Mouse (Mus musculus): Measurements from ENCODE around the gene Klf11.
"Not testable (repeated sequence)": the region's sequence is repeated elsewhere in the genome, so short reads cannot be mapped to it uniquely, and the experiment has no call there.

Klf11 gene

GRCm38 (mm10) chr12:24654065-24654862 lies 3.2 kb downstream of the Klf11 start:
- no peak for ATAC-seq (ENCODE audit: low TSS enrichment)

GRCm38 (mm10) chr12:24656436-24656835 lies 5.4 kb downstream of the Klf11 start:
- ATAC-seq (ENCODE audit: low TSS enrichment), result no peak

- no peak for ATAC-seq (ENCODE audit: low TSS enrichment)
Observed at GRCm38 (mm10) chr12:24658998-24659397, 7.9 kb downstream of the Klf11 start.

GRCm38 (mm10) chr12:24659923-24660322 lies 8.8 kb downstream of the Klf11 start:
- ATAC-seq (ENCODE audit: low TSS enrichment), result no peak

DNA sequence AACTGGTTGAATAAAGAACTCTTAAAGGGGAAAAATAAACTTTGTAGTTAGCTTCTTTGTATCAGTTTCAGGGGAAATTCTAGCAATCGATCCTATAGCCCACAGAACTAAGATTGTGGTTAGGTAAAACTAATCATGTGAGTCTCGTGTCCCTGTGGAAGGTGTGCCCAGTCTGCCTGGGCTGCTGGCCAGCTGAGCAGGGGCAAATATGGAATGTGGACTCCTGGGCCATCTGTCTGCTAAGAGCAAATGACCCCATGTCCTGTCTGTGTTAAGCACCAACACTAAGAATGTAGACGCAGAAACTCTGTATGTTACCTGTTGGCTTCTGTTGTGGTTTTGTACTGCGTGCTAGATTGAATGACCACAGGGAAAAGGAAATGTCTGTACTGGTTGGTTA lies 10.0 kb downstream of the Klf11 start:
- no peak for ATAC-seq (ENCODE audit: low TSS enrichment)

DNA sequence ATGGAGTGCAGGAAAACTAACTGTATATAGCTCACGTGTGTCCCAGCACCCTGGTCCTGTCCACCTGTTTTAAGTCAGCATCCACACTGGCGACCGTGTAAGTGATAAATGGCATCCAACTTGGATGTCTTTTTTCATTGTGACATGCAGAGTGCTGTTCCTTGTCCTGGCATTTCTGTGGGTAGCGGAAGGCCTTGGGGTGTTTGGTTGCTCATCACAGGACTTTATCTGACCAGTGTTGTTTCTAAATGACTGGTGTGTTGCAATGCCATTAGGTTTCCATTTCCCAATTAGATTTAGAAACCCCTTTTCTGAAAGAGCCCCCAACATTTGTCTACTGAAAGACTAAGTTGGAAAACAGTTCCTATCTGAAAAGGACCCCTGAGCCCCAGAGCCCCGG lies 11.1 kb downstream of the Klf11 start:
- no peak for ATAC-seq (ENCODE audit: low TSS enrichment)

GRCm38 (mm10) chr12:24680096-24680491 lies 29.0 kb downstream of the Klf11 start:
- peak; percentile 30; the same call in 1 of the 2 replicates for ATAC-seq (ENCODE audit: low TSS enrichment)

DNA sequence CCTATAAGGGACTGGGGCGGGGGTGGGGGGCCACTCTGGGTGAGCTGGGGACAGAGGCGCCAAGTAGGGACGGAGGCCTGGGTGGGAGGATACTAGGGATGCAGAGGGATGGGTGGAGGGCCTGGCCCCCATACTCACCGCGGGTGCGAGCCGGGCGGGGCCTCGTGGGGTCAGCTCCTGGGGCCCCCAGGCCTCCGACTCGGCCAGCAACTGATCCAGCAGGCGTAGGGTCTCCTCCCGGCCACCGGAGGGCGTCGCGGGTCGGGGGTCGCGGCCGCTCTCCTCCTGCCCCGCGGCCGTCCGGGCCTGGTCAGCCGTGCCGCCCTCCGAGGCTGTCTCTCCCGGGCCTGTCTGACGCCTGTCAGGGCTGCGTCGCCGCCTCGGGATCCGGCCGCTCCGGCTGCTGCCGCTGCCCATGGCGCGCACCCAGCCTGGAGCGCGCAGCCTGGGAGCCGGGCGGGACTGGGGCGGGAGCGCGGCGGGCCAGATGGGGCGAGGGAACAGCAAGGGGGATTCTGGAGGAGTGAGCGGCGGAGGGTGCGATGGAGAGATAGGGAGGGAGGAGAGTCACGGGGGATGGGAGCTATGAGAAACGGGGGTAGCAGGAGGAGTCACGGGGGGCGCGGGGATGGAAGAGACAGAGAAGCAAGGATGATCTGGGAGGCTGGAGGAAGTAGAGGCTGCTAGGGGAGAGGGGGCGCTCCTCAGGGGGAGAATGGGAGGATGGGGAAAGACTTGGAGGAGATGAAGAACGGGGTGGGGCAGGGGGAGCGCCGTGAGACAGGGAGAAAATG lies 29.6 kb downstream of the Klf11 start:
- peak; percentile 50 for ATAC-seq (ENCODE audit: low TSS enrichment)

DNA sequence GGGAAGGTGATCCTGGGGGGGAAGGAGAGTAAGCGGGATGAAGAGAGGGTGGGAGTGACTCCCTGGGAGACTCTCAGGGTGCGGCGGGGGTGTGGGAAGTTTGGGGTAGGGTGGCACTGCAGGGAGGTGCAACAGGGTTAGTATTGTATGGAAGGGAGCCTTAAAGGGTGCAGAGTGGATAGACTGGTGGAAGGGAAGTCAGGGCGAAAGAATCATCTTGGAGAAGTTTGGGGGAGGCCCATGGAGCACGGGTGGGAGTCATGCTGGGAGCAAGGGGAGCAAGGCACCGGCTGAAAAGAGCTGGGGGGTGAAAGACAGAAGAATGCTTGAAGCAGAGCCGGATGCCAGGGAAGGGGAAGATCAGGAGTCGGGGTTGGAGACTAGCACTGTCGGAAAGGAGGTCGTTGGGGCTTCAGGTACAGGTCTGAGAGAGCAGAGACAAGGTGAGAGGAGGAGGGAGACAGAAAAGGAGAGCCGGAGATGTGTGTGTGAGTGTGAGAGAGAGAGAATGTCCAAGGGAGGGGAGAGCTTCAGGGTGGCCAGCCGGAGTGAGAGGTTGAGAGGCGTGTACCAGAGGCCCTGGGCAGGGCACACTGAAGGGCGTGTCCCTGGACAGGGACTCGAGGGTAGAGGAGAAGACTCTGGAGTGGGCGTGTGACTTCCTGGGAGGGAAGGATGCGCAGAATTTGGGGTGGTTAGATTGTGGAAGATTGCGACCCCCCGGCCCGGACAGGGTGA lies 30.4 kb downstream of the Klf11 start, which contains the start of gene Cys1:
TSS of gene Cys1 (minus strand) at position 528 of the 738 bp plus-strand sequence.
- ATAC-seq (ENCODE audit: low TSS enrichment), result no peak

DNA sequence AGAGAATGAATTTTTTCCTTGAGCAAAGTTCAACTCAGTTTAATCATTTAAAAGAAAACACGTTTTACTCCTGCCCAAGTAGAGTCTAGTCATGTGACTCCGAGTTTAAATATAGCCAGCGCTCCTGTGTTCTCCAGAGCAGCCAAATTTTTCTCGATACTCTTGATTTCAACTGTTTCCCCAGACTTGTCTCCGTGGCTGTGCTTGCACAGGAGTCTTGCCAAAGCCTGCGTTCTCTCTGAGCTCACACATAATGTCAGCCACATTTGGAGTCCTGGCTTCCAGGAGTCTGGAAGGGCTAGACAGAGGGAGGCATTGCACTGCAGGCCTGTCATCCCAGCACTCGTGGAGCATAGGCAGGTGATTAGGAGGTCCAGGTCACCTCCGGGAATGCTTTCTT lies 31.5 kb downstream of the Klf11 start:
- ATAC-seq (ENCODE audit: low TSS enrichment), result peak; percentile 33

- ATAC-seq (ENCODE audit: low TSS enrichment), result no peak
Observed at GRCm38 (mm10) chr12:24683461-24683860, 32.4 kb downstream of the Klf11 start.

DNA sequence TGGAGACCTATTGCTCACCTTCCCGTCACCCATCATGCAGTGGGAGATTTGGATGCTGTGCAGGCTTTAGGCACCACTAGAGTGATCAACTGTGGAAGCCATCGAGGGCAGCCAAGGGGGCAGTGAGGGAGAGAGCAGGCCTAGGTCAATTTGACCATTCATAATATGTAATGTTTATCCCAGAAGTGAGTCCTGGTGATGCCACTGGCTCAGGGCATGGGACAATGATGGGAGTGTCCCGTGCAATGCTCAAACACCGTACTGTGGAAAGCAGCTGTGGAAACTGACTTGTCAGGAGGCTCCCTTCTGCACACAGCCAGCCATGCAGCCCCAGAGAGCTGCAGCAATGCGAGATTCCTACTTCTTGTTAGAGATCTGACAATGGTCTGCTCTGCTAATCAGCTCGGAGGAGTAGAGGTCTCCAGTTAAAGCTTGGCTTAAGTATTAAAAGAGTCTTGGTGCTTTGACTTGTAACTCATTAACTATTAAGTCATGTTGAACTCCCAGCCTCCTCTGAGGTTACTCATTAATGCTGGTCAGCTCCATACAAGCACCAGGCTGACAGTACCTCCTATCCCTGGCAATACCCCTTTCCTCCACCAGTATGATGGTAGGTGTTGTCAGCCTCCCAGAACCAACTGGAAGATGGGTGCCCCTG lies 35.1 kb downstream of the Klf11 start:
- no peak for ATAC-seq (ENCODE audit: low TSS enrichment)

- ATAC-seq (ENCODE audit: low TSS enrichment), result no peak
Observed at GRCm38 (mm10) chr12:24686696-24687346, 35.7 kb downstream of the Klf11 start.

- ATAC-seq (ENCODE audit: low TSS enrichment), result no peak
Observed at GRCm38 (mm10) chr12:24690351-24690750, 39.3 kb downstream of the Klf11 start.

GRCm38 (mm10) chr12:24696500-24697483 lies 45.7 kb downstream of the Klf11 start:
- ATAC-seq (ENCODE audit: low TSS enrichment), result peak; percentile 92

- 0 out of 2 replicates have a peak, but pooled peaks have one; percentile 9 for ATAC-seq (ENCODE audit: low TSS enrichment)
Observed at GRCm38 (mm10) chr12:24697484-24698204, 46.6 kb downstream of the Klf11 start.

DNA sequence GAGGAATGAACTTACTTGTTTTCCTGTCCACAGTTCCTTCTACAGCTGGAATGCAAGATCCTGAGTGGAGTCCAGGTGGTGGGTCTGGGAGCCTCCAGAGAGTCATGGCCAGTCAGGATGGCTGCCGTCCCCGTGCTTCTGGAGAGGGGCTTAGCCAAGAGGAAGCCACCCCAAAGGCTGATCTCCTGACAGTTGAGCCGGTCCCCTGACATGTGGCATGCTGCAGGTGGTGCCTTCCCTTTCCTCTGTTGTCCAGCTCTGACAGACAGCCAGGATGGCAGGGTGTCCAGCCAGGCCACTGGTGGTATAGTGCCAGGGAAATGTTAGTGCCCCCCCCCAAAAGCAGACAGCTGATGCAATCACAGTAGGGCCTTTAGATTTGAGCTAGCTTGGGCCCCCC lies 47.4 kb downstream of the Klf11 start:
- no peak for ATAC-seq (ENCODE audit: low TSS enrichment)

DNA sequence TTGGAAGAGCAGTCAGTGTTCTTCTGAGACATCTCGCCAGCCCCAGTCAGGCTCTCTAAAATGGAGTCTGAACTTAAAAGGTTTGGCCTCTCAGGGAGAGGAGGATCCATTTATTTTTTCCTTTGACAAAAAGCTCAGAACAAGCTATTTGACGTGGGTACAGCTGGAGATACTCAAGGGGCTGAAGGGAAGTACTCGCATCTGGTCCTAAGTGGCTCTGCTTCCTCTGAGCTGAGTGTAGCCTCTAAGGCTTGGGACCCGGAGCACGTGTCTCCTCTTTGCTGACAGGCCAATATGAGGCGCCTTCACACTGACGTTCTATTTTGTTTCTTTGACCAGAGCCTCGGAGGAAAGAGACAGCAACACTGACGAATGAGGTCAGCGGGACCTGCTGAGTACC lies 48.5 kb downstream of the Klf11 start:
- ATAC-seq (ENCODE audit: low TSS enrichment), result no peak

- not testable (repeated sequence) for ATAC-seq (ENCODE audit: low TSS enrichment)
Observed at GRCm38 (mm10) chr12:24701621-24702020, 50.5 kb downstream of the Klf11 start.
